Mouse (Mus musculus) liver, embryonic 13.5 days (tissue): ENCODE results near the gene Apbb2. TPM values are rescaled to one million over a fixed set of nuclear protein-coding genes. Genes with fewer than 3 reads are reported as not detected.

Source experiments
- ATAC-seq: fragments of 200-750 bp; cut with Nextera tagmentation; 2 replicates; pipeline ENCODE4 v1.8.0; 2017; ENCODE audit warnings: low read depth, mild to moderate bottlenecking, moderate number of reproducible peaks, moderate library complexity
- DNase-seq: peaks from one replicate; pipeline ENCODE4 v3.0.0; 2022
- H3K27ac ChIP-seq: fragments of 300-500 bp; sonication (generic); 2 replicates; pipeline ENCODE4 v1.5.1; 2015; ENCODE audit warnings: moderate library complexity, mild to moderate bottlenecking, inconsistent platforms
- H3K27me3 ChIP-seq: fragments of 300-500 bp; sonication (generic); 2 replicates; pipeline ENCODE4 v1.6.1; 2015; ENCODE audit warnings: mild to moderate bottlenecking, inconsistent platforms
- H3K36me3 ChIP-seq: fragments of 300-500 bp; sonication (generic); 2 replicates; pipeline ENCODE4 v1.6.1; 2015; ENCODE audit warnings: mild to moderate bottlenecking, inconsistent platforms
- H3K4me1 ChIP-seq: fragments of 300-500 bp; sonication (generic); replicated peaks from 2 replicates; pipeline ENCODE4 v1.6.1; 2015; ENCODE audit warnings: inconsistent platforms
- H3K4me2 ChIP-seq: fragments of 300-500 bp; sonication (generic); 2 replicates; pipeline ENCODE4 v1.6.1; 2015; ENCODE audit warnings: inconsistent platforms, mild to moderate bottlenecking, moderate library complexity
- H3K4me3 ChIP-seq: fragments of 300-500 bp; sonication (generic); replicated peaks from 2 replicates; pipeline ENCODE4 v1.5.1; 2015; ENCODE audit warnings: mild to moderate bottlenecking, inconsistent platforms
- H3K9ac ChIP-seq: fragments of 300-500 bp; sonication (generic); 2 replicates; pipeline ENCODE4 v1.6.1; 2015; ENCODE audit warnings: mild to moderate bottlenecking, inconsistent platforms
- H3K9me3 ChIP-seq: fragments of 300-500 bp; sonication (generic); replicated peaks from 2 replicates; pipeline ENCODE4 v1.6.1; 2016; ENCODE audit warnings: inconsistent platforms
- WGBS: fragments of 180-500 bp; shearing (Covaris S2); methylation state at CpG from one replicate; pipeline ENCODE4 v1.1.7; 2015; ENCODE audit not compliant: insufficient replicate concordance; 5-methylcytosine and 5-hydroxymethylcytosine counted together
- polyA plus RNA-seq: library from polyadenylated mRNA; unstranded; fragments of >200 nt; fragmentation: Nextera tagmentation; extraction: Ambion mirVana; gene quantifications from 2 replicates; pipeline ENCODE4 v1.2.1, GENCODE M21; 2015

The Apbb2 gene
- polyA plus RNA-seq, 1 experiment from 2014 or later: 4.3 TPM

DNA sequence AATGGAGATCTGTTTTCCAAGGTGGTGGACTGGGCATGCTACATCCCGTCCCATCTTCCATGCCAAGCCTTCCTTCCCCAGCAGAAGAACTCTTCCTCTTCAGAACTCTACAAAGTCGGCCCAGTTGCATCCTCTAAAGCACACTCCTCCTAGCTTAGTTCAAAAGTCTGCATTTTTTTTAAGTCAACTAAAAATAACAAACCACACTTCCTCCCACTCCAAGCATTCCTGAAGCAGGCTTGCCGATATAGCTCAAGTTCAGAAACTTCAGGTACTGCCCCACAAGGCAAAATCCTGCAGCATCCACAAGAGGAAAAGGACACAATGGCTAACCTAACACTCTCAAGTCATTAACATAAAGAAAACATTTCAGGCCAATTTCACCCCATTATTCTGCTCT is 4.9 kb downstream of the Apbb2 start:
- Histone ChIP-seq H3K9ac (no peak overlapping the region), H3K4me1 (peaks cover 13% of the 10 kb centered on the region), H3K27ac (no peak overlapping the region), H3K4me3 (no peak overlapping the region), H3K27me3 (peaks cover 39% of the 10 kb centered on the region), H3K4me2 (no peak overlapping the region), H3K36me3 (no peaks in the 10 kb centered on the region), H3K9me3 (no peaks in the 10 kb centered on the region)
- DNase-seq: no peak
- no peak for ATAC-seq
- WGBS: 28% methylated on average over 3 of the region's 3 CpGs

GRCm38 (mm10) chr5:66612964-66613363 is 5.6 kb downstream of the Apbb2 start:
- Histone ChIP-seq H3K27me3 (peaks cover 31% of the 10 kb centered on the region), H3K9me3 (no peaks in the 10 kb centered on the region), H3K36me3 (no peaks in the 10 kb centered on the region), H3K27ac (no peak overlapping the region), H3K4me3 (no peak overlapping the region), H3K9ac (no peak overlapping the region), H3K4me1 (peaks cover 13% of the 10 kb centered on the region), H3K4me2 (no peak overlapping the region)
- DNase-seq: no peak
- no peak for ATAC-seq
- 75% methylated on average over 5 of the region's 5 CpGs for WGBS

DNA sequence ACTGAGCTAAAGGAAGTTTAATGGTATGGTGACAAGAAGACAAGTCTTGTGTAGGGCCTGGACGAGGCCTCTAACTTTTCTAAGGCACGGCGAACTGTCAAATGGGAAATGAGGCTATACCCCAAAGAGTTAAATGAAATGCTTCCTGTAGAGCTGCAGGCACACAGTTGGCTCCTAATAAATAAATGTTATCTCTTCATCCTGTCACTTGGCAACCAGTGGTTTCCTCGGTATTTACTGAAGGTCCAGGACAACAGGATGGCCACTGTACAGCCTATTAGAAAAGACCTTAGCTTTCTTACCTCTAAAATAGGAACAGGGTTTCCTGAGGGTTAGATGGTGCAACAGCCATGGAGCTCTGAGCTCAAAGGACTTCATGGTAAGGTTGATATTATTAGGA is 6.7 kb downstream of the Apbb2 start:
- no peak overlapping the region for H3K4me2 ChIP-seq
- peaks cover 10% of the 10 kb centered on the region; the same call in 1 of the 2 replicates for H3K4me1 ChIP-seq
- H3K4me3 ChIP-seq: no peak overlapping the region
- H3K9me3 ChIP-seq: no peaks in the 10 kb centered on the region
- no peak overlapping the region for H3K27ac ChIP-seq
- H3K36me3 ChIP-seq: no peaks in the 10 kb centered on the region
- ATAC-seq: no peak
- 41% methylated on average over 4 of the region's 4 CpGs for WGBS
- H3K27me3 ChIP-seq: peaks cover 20% of the 10 kb centered on the region
- no peak for DNase-seq
- H3K9ac ChIP-seq: no peak overlapping the region

- Histone ChIP-seq H3K9ac (no peak overlapping the region), H3K27me3 (peaks cover 17% of the 10 kb centered on the region), H3K4me2 (no peak overlapping the region), H3K9me3 (no peaks in the 10 kb centered on the region), H3K4me1 (peaks cover 10% of the 10 kb centered on the region; the same call in 1 of the 2 replicates), H3K27ac (no peak overlapping the region), H3K36me3 (no peaks in the 10 kb centered on the region), H3K4me3 (no peak overlapping the region)
- 71% methylated on average over 5 of the region's 5 CpGs for WGBS
- DNase-seq (no peak), ATAC-seq (no peak)
Observed at GRCm38 (mm10) chr5:66611361-66611760, 7.2 kb downstream of the Apbb2 start.

DNA sequence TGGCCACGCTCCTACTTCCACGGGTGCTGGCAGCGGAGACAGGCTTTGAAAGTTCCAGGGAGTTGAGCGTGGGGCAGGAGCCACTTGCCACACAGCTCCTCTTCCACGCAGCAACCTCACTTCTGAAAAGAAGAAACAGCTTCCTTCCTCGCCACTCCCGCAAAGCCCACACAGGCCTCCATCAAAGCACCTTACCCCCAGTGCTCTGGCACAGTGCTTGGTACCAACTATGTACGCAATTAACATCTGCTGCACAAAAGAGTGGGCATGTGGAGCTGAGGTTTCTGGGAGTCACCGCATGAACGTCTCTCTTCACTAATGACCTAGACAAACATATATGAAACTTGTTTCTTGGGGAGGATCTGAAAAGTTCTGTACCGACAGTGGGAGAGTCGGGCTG is 8.3 kb downstream of the Apbb2 start:
- H3K4me2 ChIP-seq: no peak overlapping the region
- DNase-seq: no peak
- H3K9me3 ChIP-seq: no peaks in the 10 kb centered on the region
- H3K4me1 ChIP-seq: peaks cover 10% of the 10 kb centered on the region; the same call in 1 of the 2 replicates
- 68% methylated on average over 12 of the region's 12 CpGs for WGBS
- H3K27me3 ChIP-seq: peaks cover 8% of the 10 kb centered on the region; the same call in 1 of the 2 replicates
- H3K9ac ChIP-seq: no peak overlapping the region
- H3K4me3 ChIP-seq: no peak overlapping the region
- H3K27ac ChIP-seq: no peak overlapping the region
- no peaks in the 10 kb centered on the region for H3K36me3 ChIP-seq
- no peak for ATAC-seq

GRCm38 (mm10) chr5:66609306-66609705 is 9.3 kb downstream of the Apbb2 start:
- Histone ChIP-seq H3K9ac (no peak overlapping the region), H3K4me1 (peaks cover 1% of the 10 kb centered on the region; the same call in 1 of the 2 replicates), H3K27ac (no peak overlapping the region), H3K4me2 (no peak overlapping the region), H3K4me3 (no peak overlapping the region), H3K9me3 (no peaks in the 10 kb centered on the region), H3K27me3 (0 out of 2 replicates have a peak, but pooled peaks cover 4% of the 10 kb centered on the region), H3K36me3 (no peaks in the 10 kb centered on the region)
- ATAC-seq (no peak), DNase-seq (no peak)
- 27% methylated on average over 7 of the region's 7 CpGs for WGBS

GRCm38 (mm10) chr5:66607801-66608200 is 10.8 kb downstream of the Apbb2 start:
- H3K4me3 ChIP-seq: no peak overlapping the region
- no peaks in the 10 kb centered on the region for H3K9me3 ChIP-seq
- H3K36me3 ChIP-seq: no peaks in the 10 kb centered on the region
- no peak overlapping the region for H3K9ac ChIP-seq
- ATAC-seq (no peak), DNase-seq (no peak)
- WGBS: 73% methylated on average over 10 of the region's 10 CpGs
- H3K27ac ChIP-seq: no peak overlapping the region
- H3K4me1 ChIP-seq: peaks cover 11% of the 10 kb centered on the region
- no peak overlapping the region for H3K4me2 ChIP-seq
- no peaks in the 10 kb centered on the region for H3K27me3 ChIP-seq

DNA sequence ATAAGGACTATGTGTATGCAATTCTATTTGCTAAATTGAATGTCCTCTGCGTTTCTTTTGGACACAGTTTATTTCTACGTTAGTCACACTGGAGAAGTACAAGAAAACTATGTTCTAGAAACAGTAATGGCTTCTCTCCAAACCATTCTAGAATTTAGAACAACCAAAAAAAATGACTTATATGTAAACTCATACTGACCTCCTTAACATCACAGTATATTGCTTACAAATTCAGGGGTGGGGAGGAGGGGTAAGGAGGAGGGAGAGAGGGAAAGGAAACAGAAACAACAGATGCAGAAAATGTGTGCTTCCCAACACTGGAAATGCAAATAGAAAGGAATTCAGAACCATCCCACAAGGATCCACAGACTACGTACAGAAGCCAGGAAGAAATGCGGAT is 11.4 kb downstream of the Apbb2 start:
- H3K4me1 ChIP-seq: peaks cover 17% of the 10 kb centered on the region
- ATAC-seq (no peak), DNase-seq (no peak)
- no peak overlapping the region for H3K27ac ChIP-seq
- H3K9ac ChIP-seq: no peak overlapping the region
- H3K4me3 ChIP-seq: no peak overlapping the region
- H3K9me3 ChIP-seq: no peaks in the 10 kb centered on the region
- WGBS: 67% methylated on average over 4 of the region's 4 CpGs
- no peak overlapping the region for H3K4me2 ChIP-seq
- no peaks in the 10 kb centered on the region for H3K27me3 ChIP-seq
- H3K36me3 ChIP-seq: no peaks in the 10 kb centered on the region

- peaks cover 18% of the 10 kb centered on the region for H3K4me1 ChIP-seq
- DNase-seq (no peak), ATAC-seq (no peak)
- no peak overlapping the region for H3K27ac ChIP-seq
- no peaks in the 10 kb centered on the region for H3K27me3 ChIP-seq
- no peaks in the 10 kb centered on the region for H3K36me3 ChIP-seq
- H3K9me3 ChIP-seq: no peaks in the 10 kb centered on the region
- no peak overlapping the region for H3K4me2 ChIP-seq
- H3K9ac ChIP-seq: no peak overlapping the region
- H3K4me3 ChIP-seq: no peak overlapping the region
- WGBS: 67% methylated on average over 11 of the region's 11 CpGs
Observed at GRCm38 (mm10) chr5:66605636-66606035, 12.9 kb downstream of the Apbb2 start.

DNA sequence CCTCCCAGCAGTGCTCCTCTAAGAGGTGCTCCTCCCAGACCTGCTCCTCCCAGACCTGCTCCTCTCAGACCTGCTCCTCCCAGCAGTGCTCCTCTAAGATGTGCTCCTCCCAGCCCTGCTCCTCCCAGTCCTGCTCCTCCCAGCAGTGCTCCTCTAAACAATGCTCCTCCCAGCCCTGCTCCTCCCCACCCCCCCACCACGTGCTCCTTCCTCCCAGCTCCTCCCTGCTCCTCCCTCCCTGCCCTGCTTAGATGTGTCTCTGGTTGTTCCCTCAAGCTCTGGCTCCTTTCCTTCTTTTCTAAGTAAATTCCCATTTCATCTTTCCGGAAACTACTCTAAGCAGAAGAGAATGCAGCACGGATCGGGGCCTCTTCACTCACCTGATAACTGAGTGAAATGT is 14.2 kb downstream of the Apbb2 start:
- Histone ChIP-seq H3K27ac (no peak overlapping the region), H3K36me3 (no peaks in the 10 kb centered on the region), H3K9me3 (no peaks in the 10 kb centered on the region), H3K27me3 (no peaks in the 10 kb centered on the region), H3K9ac (no peak overlapping the region), H3K4me3 (no peak overlapping the region), H3K4me1 (peaks cover 18% of the 10 kb centered on the region), H3K4me2 (no peak overlapping the region)
- ATAC-seq (no peak), DNase-seq (no peak)
- WGBS: 54% methylated on average over 4 of the region's 4 CpGs

DNA sequence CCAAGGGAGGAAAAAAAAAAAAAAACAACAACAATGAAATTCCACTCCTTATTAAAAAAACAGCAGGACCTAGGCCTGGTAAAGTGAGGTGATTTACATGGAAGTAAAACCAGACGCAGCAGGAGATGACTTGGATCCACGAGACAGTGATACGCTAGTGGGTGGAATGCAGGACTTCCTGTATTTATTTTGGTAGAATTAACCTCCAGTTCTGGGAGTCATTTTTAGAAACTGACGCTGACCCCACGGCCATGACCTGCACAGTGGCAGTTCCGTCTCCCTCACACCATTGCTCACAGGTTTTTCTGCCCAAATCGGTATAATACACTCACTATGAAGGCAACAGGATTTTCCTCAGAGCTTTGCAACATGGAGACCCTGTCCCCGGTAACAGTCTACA is 14.8 kb downstream of the Apbb2 start:
- DNase-seq (no peak), ATAC-seq (no peak)
- WGBS: 27% methylated on average over 8 of the region's 8 CpGs

DNA sequence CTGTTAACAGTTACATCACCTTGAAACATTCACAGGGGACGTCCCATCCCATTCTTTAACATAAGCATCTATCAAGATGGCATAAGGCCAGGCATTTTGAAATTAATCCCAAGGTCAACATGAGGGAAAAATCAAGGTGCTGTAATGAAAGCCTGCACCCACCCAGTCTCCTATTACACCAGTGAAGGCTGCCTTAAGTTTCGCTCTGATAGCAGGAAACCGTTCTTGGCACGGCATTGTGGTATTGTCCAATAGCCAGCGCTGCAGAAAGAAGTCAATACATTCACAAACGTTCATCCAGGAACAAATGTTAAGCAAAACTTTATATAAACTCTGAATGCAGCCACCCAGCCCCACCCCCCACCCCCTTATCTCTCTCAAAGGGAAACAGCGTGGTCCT is 15.4 kb downstream of the Apbb2 start:
- no peaks in the 10 kb centered on the region for H3K9me3 ChIP-seq
- WGBS: 37% methylated on average over 7 of the region's 7 CpGs
- no peak overlapping the region for H3K4me2 ChIP-seq
- H3K27ac ChIP-seq: no peak overlapping the region
- peaks cover 18% of the 10 kb centered on the region for H3K4me1 ChIP-seq
- H3K9ac ChIP-seq: no peak overlapping the region
- no peak overlapping the region for H3K4me3 ChIP-seq
- DNase-seq (no peak), ATAC-seq (no peak)
- no peaks in the 10 kb centered on the region for H3K36me3 ChIP-seq
- H3K27me3 ChIP-seq: no peaks in the 10 kb centered on the region

More for the DNA sequence above, 14.8 kb downstream of the Apbb2 start:
- no peak overlapping the region for H3K4me2 ChIP-seq
- H3K4me1 ChIP-seq: peaks cover 18% of the 10 kb centered on the region
- H3K27me3 ChIP-seq: no peaks in the 10 kb centered on the region
- H3K36me3 ChIP-seq: no peaks in the 10 kb centered on the region
- H3K9me3 ChIP-seq: no peaks in the 10 kb centered on the region
- H3K4me3 ChIP-seq: no peak overlapping the region
- H3K9ac ChIP-seq: no peak overlapping the region
- no peak overlapping the region for H3K27ac ChIP-seq
